Mouse (Mus musculus) heart, postnatal 25 days (tissue): ENCODE measurements around the gene Olfr417. TPM values are rescaled to one million over a fixed set of nuclear protein-coding genes. Genes with fewer than 3 reads are reported as not detected.
"Not testable (repeated sequence)": the region's sequence is repeated elsewhere in the genome, so short reads cannot be mapped to it uniquely, and the experiment has no call there.

ENCODE experiments used
- DNase-seq: peaks from one replicate; pipeline ENCODE4 v3.0.0; 2022; ENCODE audit warnings: low spot score
- intact Hi-C: fragments of 180-260 bp; cut with DNase I; formaldehyde crosslinking; loops from one replicate; pipeline ENCODE4 v1.15.1; 2025
- total RNA-seq, 2 experiments: library from RNA; stranded (reverse); gene quantifications; 2 replicates each; pipeline ENCODE4 v1.2.3; 2021

Olfr417 gene
- total RNA-seq = not detected

DNA sequence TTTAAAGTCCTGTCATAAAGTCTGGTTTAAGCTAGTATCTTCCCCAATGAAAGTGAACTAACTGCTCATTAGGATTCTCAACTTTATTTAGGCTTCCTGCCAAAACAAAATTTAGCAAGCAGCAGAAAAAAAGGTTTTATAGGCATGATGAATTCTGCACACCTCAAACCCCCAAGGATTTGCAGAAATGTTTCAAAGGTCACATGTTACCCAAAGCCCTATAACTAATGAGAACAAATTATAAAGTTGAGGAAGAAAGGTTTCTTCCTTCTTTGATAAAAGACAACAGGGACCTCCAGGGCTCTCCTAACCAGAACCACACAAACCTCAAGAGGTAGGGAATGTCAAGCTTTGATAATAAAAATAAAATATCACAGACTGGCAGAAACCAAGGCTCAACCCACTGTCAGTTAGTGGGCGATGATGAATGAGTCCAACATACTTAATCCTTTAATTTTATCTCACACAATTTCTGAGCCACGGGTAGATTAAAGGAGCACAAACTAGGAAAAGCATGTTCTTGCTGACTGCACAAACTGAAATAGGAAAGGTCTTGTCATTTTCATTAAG, at the start of gene Olfr417:
Gene Olfr417, plus strand, starts transcription at position 241 of the 570 bp plus-strand sequence.
- intact Hi-C loops = no loop called here
- DNase-seq = no peak

DNA sequence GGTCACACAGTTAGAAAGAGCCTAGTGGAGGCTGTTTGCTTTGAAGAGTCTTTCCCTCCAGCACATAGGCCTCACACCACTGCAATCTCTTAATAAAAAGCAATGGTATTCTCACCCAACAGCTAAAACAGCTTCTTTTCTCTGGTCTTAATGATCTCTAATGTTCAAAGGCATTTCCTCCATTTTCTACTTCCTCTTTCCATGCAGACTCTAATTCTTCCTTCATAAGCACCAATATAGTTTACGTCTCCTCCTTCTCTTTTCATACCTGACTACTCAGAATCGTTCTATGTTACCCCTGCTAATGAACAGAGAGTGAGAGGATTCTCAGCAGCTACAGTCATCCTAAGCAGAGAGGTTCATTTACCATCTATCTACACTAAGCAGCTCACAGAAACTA, 47.6 kb upstream of the Olfr417 start:
- DNase-seq = no peak
- intact Hi-C loops = loop anchor here (5.0 kb wide), 1 partner anchor 1025 kb away; no protein-coding TSS in a partner anchor

DNA sequence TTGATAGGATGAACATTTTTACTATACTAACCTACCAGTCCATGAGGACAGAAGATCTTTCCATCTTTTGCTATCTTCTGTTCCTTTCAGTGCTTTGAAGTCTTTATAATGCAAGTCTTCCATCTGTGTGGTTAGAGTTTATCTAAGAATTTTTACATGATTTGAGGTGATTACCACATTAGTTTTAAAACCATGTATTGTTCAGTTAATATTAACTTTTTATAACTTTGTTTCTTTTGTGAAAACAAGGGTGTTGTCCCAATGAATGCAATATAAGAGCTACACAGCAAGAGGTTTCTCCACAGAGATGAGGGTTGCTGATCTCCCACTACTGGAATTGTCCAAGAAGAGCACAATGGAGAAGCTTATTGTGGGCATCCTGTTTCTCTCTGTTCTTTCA, 34.7 kb upstream of the Olfr417 start, which contains the start of gene Mptx1:
Gene Mptx1, plus strand, starts transcription at position 301 of the 400 bp plus-strand sequence.
- intact Hi-C loops = no loop called here
- DNase-seq = no peak

DNA sequence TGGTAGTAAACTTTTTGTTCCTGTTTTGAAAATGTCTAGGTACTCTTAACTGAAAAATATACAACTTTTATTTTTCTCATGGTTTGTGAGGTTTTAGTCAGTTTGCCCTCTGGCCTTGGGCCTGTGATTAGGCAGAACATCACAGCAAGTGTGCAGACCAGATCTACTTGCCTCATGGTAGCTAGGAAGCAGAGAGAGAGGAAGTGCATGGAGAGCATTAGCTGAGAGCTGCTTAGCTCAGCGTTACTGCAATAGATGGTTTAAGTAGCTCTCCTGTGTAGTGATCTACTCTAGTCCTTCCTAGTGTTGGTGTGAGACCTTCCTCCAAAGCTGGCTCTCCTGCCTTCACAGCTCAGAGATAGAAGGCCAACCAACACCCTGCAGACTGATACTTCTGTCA, 11.3 kb upstream of the Olfr417 start:
- DNase-seq, intact Hi-C loops: not testable (repeated sequence)

DNA sequence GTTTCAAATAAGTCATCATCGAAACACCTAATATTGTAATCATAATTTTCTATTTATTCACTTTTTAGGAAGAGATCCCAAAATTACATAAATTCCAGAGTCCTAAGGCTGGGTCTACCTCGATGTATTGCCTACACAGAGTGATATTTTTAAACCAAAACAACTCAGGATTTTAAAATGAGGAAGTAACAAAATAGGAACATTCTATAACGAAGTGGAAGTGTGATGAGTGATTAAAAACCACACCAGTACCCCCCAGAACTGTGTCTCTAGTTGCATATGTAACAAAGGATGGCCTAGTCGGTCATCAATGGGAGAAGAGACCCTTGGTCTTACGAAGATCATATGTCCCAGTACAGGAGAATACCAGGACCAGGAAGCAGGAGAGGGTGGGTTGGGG, 10.3 kb upstream of the Olfr417 start:
- intact Hi-C loops = no loop called here
- DNase-seq = no peak

DNA sequence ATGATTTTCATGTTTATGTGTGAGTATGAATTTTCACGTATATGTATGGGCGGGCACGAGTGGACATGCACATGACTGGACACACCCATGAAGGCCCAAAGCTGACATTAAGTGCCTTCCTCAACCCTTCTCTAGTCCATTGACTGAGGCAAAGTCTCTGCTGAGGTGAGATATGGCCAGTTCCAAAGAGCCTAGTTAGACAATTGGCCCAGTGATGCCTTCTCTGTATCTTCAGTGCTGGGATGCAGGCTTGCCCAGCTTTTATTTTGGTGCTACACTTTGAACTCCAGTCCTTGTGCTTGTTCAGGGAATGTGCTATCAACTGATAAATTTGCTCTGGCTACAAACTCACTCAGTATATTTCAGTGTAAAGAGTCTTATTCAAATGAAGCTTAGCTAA, 8.9 kb downstream of the Olfr417 start:
- intact Hi-C loops = no loop called here
- no peak for DNase-seq

DNA sequence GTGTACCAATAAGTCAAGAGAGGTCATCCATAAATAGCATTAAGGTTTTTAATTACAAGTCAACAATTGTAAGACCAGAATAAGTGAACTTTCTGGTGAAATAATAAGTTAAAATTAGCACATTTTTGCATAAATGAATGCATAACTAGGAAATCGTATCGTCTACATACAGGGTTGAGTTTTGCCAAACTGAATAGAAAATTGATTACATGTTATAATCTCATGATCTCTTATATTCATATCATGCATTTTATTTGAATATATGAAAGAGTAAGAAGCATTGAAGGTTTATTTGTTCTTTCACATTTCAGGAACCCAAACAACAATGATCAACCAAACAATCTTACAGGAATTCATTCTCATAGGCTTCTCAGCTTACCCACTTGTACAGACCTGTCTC, 25.8 kb downstream of the Olfr417 start, which contains the start of gene Olfr248:
Gene Olfr248, plus strand, starts transcription at position 301 of the 400 bp plus-strand sequence.
- intact Hi-C loops = no loop called here

DNA sequence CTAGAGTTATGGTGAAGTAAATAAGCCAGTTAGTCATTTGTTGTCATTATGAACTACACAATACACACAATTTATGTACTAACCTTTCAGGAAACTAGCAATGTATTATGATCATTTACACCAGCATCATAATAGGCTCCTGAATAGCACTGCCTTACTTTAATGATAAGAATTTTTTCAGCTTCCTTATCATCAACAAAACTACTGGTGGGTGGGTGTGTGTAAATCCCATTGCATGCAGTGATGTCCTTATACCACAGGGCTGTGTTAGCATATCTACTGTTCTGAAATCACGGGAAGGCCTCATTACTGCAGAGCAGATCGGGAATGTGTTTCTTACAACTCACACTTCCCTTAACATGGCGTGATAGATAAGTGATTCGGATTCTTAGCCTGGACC, 58.0 kb downstream of the Olfr417 start:
- intact Hi-C loops = no loop called here

More for the DNA sequence above, 25.8 kb downstream of the Olfr417 start, which contains the start of gene Olfr248:
- no peak for DNase-seq

DNA sequence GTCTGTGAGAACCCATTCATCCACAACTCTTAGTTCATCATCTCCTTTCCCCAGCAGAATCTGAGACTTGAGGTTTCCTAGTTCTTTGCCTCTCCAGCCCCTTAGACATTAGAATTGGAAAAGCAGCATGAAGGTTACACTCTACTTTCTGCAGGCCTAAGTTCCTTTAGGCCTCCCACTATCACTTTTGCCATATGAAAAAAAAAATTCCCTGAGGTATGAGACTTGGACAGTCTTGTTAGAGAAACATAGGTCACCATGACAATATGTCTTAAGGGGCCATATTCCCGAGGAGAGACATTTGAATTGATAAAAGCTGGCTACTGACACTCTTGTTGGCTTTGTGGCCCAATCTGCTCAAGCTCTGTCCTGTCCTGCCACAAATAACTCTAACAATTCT, 58.8 kb downstream of the Olfr417 start, which contains the start of gene Olfr414:
Gene Olfr414, plus strand, starts transcription at position 301 of the 400 bp plus-strand sequence.
- intact Hi-C loops = no loop called here
- DNase-seq = no peak

More for the DNA sequence above, 58.0 kb downstream of the Olfr417 start:
- DNase-seq = no peak

Other genes with a start within 250 kb of the Olfr417 start
- not detected for gene Olfr231, start 244.0 kb upstream of the Olfr417 start, total RNA-seq
- gene Olfr424, start 233.6 kb upstream of the Olfr417 start, total RNA-seq = not detected
- not detected for gene Olfr420, start 209.5 kb upstream of the Olfr417 start, total RNA-seq
- 10 to 100 TPM; 11.5 to 11.7 TPM for gene Spta1, start 192.3 kb upstream of the Olfr417 start, total RNA-seq
- not detected for gene Olfr419, start 113.1 kb upstream of the Olfr417 start, total RNA-seq
- not detected for gene Mptx1, start 34.6 kb upstream of the Olfr417 start, total RNA-seq
- not detected for gene Olfr248, start 25.9 kb downstream of the Olfr417 start, total RNA-seq
- not detected for gene Olfr414, start 58.9 kb downstream of the Olfr417 start, total RNA-seq
- gene Olfr220, start 77.0 kb downstream of the Olfr417 start, total RNA-seq = not detected
- under 1 TPM; 0.25 to 0.31 TPM for gene Fmn2, start 136.7 kb downstream of the Olfr417 start, total RNA-seq